Mouse (Mus musculus) liver, embryonic 15.5 days (tissue): ENCODE results near the gene Nes. TPM values are rescaled to one million over a fixed set of nuclear protein-coding genes. Genes with fewer than 3 reads are reported as not detected.

Experiments
- ATAC-seq: fragments of 200-750 bp; cut with Nextera tagmentation; 2 replicates; pipeline ENCODE4 v1.8.0; 2017; ENCODE audit warnings: moderate number of reproducible peaks, mild to moderate bottlenecking, moderate library complexity; ENCODE audit not compliant: insufficient read depth
- H3K27ac ChIP-seq: fragments of 300-500 bp; sonication (generic); replicated peaks from 2 replicates; pipeline ENCODE4 v1.5.1; 2015; ENCODE audit warnings: mild to moderate bottlenecking, inconsistent platforms
- H3K27me3 ChIP-seq: fragments of 300-500 bp; sonication (generic); 2 replicates; pipeline ENCODE4 v1.6.1; 2015; ENCODE audit warnings: mild to moderate bottlenecking, inconsistent platforms
- H3K36me3 ChIP-seq: fragments of 300-500 bp; sonication (generic); replicated peaks from 2 replicates; pipeline ENCODE4 v1.6.1; 2015; ENCODE audit warnings: moderate library complexity, mild to moderate bottlenecking, inconsistent platforms
- H3K4me1 ChIP-seq: fragments of 300-500 bp; sonication (generic); replicated peaks from 2 replicates; pipeline ENCODE4 v1.6.1; 2015; ENCODE audit warnings: inconsistent platforms
- H3K4me2 ChIP-seq: fragments of 300-500 bp; sonication (generic); 2 replicates; pipeline ENCODE4 v1.6.1; 2015; ENCODE audit warnings: moderate library complexity, mild to moderate bottlenecking, inconsistent platforms
- H3K4me3 ChIP-seq: fragments of 300-500 bp; sonication (generic); replicated peaks from 2 replicates; pipeline ENCODE4 v1.5.1; 2015; ENCODE audit warnings: mild to moderate bottlenecking, inconsistent platforms
- H3K9ac ChIP-seq: fragments of 300-500 bp; sonication (generic); 2 replicates; pipeline ENCODE4 v1.6.1; 2015; ENCODE audit warnings: moderate library complexity, mild to moderate bottlenecking, inconsistent platforms
- H3K9me3 ChIP-seq: fragments of 300-500 bp; sonication (generic); replicated peaks from 2 replicates; pipeline ENCODE4 v1.6.1; 2016; ENCODE audit warnings: inconsistent platforms
- WGBS: fragments of 180-500 bp; shearing (Covaris S2); methylation state at CpG from one replicate; pipeline ENCODE4 v1.1.7; 2015; ENCODE audit warnings: mixed read lengths; ENCODE audit not compliant: insufficient replicate concordance; 5-methylcytosine and 5-hydroxymethylcytosine counted together
- polyA plus RNA-seq: library from polyadenylated mRNA; unstranded; fragments of >200 nt; fragmentation: Nextera tagmentation; extraction: Ambion mirVana; gene quantifications from 2 replicates; pipeline ENCODE4 v1.2.1, GENCODE M21; 2015

The Nes gene
- 2.2 and 2.3 TPM in 2 replicates for polyA plus RNA-seq

DNA sequence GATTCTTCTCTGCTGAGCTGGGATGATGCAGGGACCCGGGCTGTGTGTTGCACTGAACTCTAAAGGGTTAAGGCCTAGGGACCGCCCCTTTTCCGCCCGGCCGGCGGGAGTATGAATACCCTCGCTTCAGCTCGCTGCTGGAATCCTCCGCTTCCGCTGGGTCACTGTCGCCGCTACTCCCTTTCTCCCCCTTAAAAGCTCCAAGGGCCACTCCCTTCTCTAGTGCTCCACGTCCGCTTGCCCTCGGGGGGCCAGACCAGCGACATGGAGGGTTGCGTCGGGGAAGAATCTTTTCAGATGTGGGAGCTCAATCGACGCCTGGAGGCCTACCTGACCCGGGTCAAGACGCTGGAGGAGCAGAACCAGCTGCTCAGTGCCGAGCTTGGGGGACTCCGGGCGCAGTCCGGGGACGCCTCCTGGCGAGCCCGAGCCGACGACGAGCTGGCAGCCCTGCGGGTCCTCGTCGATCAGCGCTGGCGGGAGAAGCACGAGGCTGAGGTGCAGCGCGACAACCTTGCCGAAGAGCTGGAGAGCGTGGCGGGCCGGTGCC lies at the start of gene Nes:
TSS of gene Nes (plus strand) at position 140 of the 550 bp plus-strand sequence.
- peak within 1 kb of the TSS; percentile 50 for H3K4me2 ChIP-seq
- peaks cover 82% of the 10 kb centered on the region for H3K27me3 ChIP-seq
- ATAC-seq, result no peak
- H3K27ac ChIP-seq, result no peak within 1 kb of the TSS
- no peaks in the 10 kb centered on the region for H3K36me3 ChIP-seq
- H3K4me3 ChIP-seq, result peak within 1 kb of the TSS; percentile 41
- no peaks in the 10 kb centered on the region for H3K9me3 ChIP-seq
- WGBS, result 1% methylated on average over 44 of the region's 44 CpGs
- peaks cover 15% of the 10 kb centered on the region for H3K4me1 ChIP-seq
- 0 out of 2 replicates have a peak within 1 kb of the TSS, but pooled peaks have one; percentile 1 for H3K9ac ChIP-seq

DNA sequence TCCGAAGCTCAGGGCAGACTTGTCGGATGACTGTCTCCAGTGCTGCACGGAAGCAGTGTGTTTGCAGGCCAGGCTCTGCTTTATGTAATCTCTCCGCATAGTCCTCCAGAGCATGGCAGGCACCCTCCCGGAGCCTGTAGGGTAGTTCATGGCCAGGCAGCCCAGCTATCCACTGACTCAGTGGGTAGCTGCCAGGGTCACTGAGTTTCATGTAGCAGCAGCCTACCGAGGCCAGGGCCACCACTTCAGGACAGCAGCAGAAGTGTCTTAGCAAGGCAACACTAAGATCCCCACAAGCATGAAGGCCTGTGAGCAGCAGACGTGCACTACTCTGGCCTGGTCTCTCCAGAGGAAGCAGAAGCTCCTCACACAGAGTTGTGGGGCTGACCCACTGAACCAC lies 45.9 kb upstream of the Nes start:
- Histone ChIP-seq H3K4me2 (no peak overlapping the region), H3K36me3 (peaks cover 61% of the 10 kb centered on the region), H3K4me1 (peaks cover 26% of the 10 kb centered on the region), H3K9ac (no peak overlapping the region), H3K4me3 (no peak overlapping the region), H3K27ac (no peak overlapping the region), H3K9me3 (no peaks in the 10 kb centered on the region), H3K27me3 (no peaks in the 10 kb centered on the region)
- ATAC-seq, result no peak
- WGBS, result 80% methylated on average over 7 of the region's 7 CpGs

DNA sequence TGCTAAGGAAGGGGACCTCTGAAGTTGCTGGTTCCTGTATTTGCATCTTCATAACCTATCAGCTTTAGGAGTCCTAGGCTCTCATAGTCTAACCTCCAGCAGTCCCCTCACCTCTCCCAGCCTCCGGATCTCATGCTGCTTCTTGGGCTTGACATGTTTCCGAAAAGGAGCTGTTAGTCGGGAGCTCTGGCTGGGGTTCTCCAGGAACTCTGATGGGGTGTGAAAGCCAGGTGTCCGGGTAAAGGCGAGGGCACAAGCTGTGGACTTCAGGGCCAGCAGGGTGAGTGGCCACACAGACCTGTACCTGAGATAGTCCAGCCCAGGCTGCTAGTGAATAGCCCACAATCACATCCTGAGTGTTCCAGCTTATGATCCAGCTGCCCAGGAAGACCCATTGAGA lies 43.4 kb upstream of the Nes start:
- H3K27me3 ChIP-seq, result no peaks in the 10 kb centered on the region
- H3K4me2 ChIP-seq, result no peak overlapping the region
- 81% methylated on average over 5 of the region's 5 CpGs for WGBS
- peaks cover 30% of the 10 kb centered on the region for H3K4me1 ChIP-seq
- ATAC-seq, result no peak
- no peak overlapping the region for H3K27ac ChIP-seq
- H3K9ac ChIP-seq, result no peak overlapping the region
- H3K9me3 ChIP-seq, result no peaks in the 10 kb centered on the region
- H3K4me3 ChIP-seq, result no peak overlapping the region
- peaks cover 66% of the 10 kb centered on the region for H3K36me3 ChIP-seq

DNA sequence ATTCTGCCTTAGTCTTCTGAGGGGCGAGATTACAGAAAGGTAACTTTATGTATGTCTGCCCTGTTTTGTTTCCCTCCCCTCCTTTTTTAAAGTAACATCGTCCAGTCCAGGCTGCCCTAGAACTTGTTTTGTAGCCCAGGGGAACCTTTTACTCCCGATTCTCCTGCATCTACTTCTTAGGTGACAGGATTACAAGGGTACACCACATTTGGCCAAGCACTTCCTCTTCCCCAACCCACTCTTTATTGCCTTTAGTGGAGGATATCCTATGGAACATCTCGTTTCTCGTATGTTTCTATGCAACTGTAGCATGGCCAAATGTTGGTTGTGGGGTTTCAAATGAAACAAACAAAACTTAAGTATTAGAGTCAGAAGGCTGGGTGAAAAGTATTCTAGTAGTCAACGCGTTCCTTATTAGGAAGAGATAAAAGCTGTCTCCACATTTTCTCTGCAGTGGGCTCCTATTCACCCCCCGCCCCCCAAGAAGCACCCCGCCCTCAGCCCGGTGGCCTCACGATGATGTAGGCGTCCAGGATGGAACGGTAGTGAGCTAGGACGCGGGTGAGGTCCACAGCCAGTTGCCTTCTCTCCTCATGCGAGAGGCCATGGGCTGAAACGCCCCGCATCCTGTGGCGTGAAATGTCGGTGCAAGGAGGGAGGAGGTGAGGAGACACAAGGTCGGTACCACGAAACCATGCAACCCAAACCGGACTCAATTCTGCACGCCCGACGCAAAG lies 41.4 kb upstream of the Nes start:
- H3K9me3 ChIP-seq, result no peaks in the 10 kb centered on the region
- H3K27ac ChIP-seq, result peak overlapping the region; percentile 89
- 3% methylated on average over 26 of the region's 26 CpGs for WGBS
- H3K9ac ChIP-seq, result peak overlapping the region; percentile 79
- H3K36me3 ChIP-seq, result peaks cover 63% of the 10 kb centered on the region
- peak; percentile 47 for ATAC-seq
- peaks cover 41% of the 10 kb centered on the region for H3K4me1 ChIP-seq
- H3K27me3 ChIP-seq, result no peaks in the 10 kb centered on the region
- H3K4me2 ChIP-seq, result peak overlapping the region; percentile 87
- peak overlapping the region; percentile 86 for H3K4me3 ChIP-seq

DNA sequence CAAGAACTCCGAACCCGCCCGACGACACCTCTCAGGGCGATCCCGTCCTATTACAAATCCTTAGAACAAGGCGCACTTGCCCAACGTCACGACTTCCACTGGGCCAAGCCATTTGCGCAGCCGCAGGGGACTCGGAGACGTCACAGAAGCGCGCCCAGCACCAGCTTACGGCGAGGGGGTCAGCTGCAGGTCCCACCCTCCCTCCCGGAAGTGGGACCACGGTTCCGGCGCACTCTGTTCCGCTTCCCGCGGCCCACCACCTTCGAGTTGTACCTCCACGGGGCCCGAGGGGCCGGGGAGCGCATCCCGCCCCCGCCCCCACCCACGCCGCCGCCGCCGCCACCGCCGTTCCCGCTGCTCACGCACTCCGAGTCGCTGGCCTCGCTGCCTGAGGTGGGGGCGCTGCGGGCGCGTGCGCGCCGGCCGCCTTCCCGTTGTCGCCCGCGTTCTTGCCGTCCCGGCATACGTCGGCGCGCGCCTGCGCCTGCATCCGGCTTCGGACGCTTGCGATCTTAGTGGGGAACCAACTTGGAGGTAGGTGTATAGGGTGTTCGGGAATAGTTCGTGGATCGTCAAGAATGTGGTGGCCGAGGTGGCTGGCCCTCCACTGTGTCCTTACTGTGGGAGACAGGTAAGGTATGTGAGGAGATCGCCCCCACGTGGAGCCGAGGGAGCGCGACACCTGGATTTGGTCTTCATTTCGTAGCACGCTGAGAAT lies 40.6 kb upstream of the Nes start, which contains the start of the genes Isg20l2 and Rrnad1:
TSS of gene Isg20l2 (plus strand) at position 237 of the 718 bp plus-strand sequence.
TSS of gene Rrnad1 (minus strand) at position 640 of the 718 bp plus-strand sequence.
- peak within 1 kb of the TSS; percentile 87 for H3K4me2 ChIP-seq
- ATAC-seq, result peak; percentile 92
- peaks cover 48% of the 10 kb centered on the region for H3K4me1 ChIP-seq
- H3K36me3 ChIP-seq, result peaks cover 63% of the 10 kb centered on the region
- H3K9me3 ChIP-seq, result no peaks in the 10 kb centered on the region
- H3K4me3 ChIP-seq, result peak within 1 kb of the TSS; percentile 86
- WGBS, result under 1% methylated on average over 78 of the region's 78 CpGs
- peak within 1 kb of the TSS; percentile 89 for H3K27ac ChIP-seq
- no peaks in the 10 kb centered on the region for H3K27me3 ChIP-seq
- H3K9ac ChIP-seq, result peak within 1 kb of the TSS; percentile 79

DNA sequence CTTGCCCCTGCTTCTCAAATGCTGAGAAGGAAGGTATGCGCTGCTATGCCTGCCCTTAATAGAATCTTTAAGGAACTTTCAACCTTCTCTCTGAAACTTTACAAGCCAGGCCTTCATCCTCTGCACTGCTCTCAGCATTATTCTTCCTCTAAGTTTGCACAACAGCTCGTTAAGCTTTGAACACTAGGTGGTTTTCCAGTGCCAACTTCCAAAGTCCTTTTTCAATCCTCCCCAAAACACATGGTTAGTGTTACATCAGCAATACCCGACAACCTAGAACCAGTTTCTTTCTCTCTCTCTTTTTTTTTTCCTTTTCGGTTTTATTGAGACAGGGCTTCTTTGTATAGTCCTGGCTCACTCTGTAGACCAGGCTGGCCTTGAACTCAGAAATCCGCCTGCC lies 36.9 kb upstream of the Nes start:
- Histone ChIP-seq H3K4me1 (peaks cover 49% of the 10 kb centered on the region), H3K27ac (no peak overlapping the region), H3K27me3 (no peaks in the 10 kb centered on the region), H3K4me3 (no peak overlapping the region), H3K36me3 (peaks cover 71% of the 10 kb centered on the region), H3K9ac (no peak overlapping the region), H3K9me3 (no peaks in the 10 kb centered on the region), H3K4me2 (no peak overlapping the region)
- WGBS, result 71% methylated on average over 5 of the region's 5 CpGs
- no peak for ATAC-seq

DNA sequence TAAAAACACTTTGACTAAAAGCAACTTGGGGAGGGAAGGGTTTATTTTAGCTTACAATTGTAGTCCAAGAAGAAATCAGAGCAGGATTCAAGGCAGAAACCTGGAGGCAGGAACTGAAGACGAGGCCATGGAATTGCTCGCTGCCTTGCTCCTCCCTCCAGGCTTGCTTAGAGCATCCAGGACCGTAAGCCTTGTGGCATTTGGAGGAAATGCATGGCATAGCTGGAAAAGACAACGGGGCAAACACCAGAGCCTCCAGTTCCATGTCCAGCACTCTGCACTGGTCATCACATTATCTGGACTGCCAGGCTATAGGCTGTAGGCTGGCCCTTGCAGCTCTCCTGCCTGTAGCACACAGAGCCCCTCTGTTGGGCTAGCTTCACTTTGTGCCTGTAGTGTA lies 36.4 kb upstream of the Nes start:
- no peaks in the 10 kb centered on the region for H3K27me3 ChIP-seq
- no peak for ATAC-seq
- H3K4me1 ChIP-seq, result peaks cover 44% of the 10 kb centered on the region
- H3K36me3 ChIP-seq, result peaks cover 76% of the 10 kb centered on the region
- WGBS, result 75% methylated on average over 4 of the region's 4 CpGs
- H3K9ac ChIP-seq, result no peak overlapping the region
- no peak overlapping the region for H3K27ac ChIP-seq
- H3K9me3 ChIP-seq, result no peaks in the 10 kb centered on the region
- H3K4me2 ChIP-seq, result no peak overlapping the region
- H3K4me3 ChIP-seq, result no peak overlapping the region

DNA sequence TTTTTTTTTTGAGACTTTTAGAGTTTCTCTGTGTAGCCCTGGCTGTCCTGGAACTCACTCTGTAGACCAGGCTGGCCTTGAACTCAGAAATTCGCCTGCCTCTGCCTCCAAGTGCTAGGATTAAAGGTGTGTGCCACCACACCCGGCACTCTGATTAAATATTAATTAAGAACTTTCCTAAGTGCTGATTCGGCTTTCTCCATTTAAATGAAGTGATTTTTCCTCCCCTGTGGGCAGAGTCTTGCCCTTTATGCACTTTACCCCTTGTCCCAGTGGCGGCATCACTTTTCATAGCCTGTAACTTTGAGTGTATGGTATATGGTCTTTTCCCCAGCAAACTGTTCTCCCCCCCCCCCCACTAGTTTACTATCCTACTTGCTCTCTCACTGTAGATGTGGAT lies 35.7 kb upstream of the Nes start:
- ATAC-seq, result no peak
- H3K27me3 ChIP-seq, result no peaks in the 10 kb centered on the region
- peaks cover 83% of the 10 kb centered on the region for H3K36me3 ChIP-seq
- H3K9me3 ChIP-seq, result no peaks in the 10 kb centered on the region
- H3K9ac ChIP-seq, result no peak overlapping the region
- no peak overlapping the region for H3K27ac ChIP-seq
- no peak overlapping the region for H3K4me2 ChIP-seq
- H3K4me3 ChIP-seq, result no peak overlapping the region
- peaks cover 43% of the 10 kb centered on the region for H3K4me1 ChIP-seq
- 70% methylated on average over 4 of the region's 4 CpGs for WGBS

DNA sequence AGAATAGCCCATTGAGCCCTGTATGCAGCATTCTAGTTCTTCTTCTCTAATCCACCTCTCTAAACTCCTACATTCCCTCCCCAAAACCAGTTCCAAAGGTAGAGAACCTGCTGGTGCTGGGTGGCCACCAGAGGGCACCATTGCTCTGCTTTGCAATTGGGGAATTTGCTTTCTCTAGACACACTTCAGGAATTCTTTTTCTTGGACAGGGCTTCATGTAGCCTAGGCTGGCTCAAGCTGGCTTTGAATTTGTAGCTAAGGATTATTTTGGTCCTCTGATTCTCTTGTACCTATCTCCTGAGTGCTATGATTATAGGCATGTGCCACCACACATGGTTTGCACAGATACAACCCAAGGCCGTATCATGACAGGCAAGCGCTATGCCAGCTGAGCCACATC lies 35.1 kb upstream of the Nes start:
- Histone ChIP-seq H3K9ac (no peak overlapping the region), H3K4me1 (peaks cover 42% of the 10 kb centered on the region), H3K4me2 (no peak overlapping the region), H3K9me3 (no peaks in the 10 kb centered on the region), H3K27ac (no peak overlapping the region), H3K4me3 (no peak overlapping the region), H3K36me3 (peaks cover 88% of the 10 kb centered on the region), H3K27me3 (no peaks in the 10 kb centered on the region)
- ATAC-seq, result no peak
- WGBS, result 95% methylated on average over 2 of the region's 2 CpGs

DNA sequence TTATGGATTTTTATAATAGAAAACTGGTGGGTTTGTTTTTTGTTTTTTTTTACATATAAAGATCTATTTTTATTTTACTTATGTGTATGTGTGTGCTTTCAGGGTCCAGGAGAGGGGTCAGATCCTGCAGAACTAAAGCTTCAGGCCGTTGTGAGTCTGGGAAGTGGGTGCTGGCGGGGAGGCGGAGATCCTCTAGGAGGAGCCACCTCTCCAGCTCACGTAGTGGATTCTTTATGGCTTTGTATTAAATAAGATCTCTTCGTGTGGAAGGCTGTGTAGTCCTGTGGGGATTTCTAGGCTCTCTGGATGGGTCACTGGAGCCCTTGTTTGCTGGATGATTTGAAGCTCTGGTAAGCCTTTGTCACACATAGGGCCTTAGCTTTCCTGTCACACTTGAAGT lies 30.3 kb upstream of the Nes start:
- H3K9me3 ChIP-seq, result no peaks in the 10 kb centered on the region
- H3K27ac ChIP-seq, result no peak overlapping the region
- 84% methylated on average over 5 of the region's 5 CpGs for WGBS
- ATAC-seq, result no peak
- H3K4me1 ChIP-seq, result peaks cover 6% of the 10 kb centered on the region; the same call in 1 of the 2 replicates
- H3K36me3 ChIP-seq, result peaks cover 77% of the 10 kb centered on the region
- no peak overlapping the region for H3K4me2 ChIP-seq
- no peak overlapping the region for H3K9ac ChIP-seq
- H3K27me3 ChIP-seq, result peaks cover 15% of the 10 kb centered on the region
- no peak overlapping the region for H3K4me3 ChIP-seq

DNA sequence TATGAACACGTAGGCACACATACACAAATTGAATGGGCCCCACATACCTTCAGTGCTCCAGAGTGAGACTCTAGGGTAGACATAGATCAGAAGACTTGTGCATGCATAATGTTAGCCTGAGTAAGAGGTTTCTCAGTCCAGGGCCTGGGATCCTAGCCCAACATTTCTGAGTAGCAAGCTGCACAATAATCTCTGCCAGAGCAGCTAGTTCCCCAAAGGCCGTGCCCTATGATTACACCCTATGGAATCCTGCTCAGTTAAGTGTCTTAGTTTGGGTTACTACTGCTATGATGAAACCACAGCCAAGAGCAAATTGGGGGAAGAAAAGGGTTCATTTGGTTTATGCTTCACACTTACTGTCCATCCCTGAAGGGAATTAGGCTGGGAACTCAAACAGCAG lies 28.4 kb upstream of the Nes start:
- Histone ChIP-seq H3K4me3 (no peak overlapping the region), H3K27me3 (peaks cover 33% of the 10 kb centered on the region), H3K36me3 (peaks cover 60% of the 10 kb centered on the region), H3K4me1 (peaks cover 6% of the 10 kb centered on the region; the same call in 1 of the 2 replicates), H3K27ac (no peak overlapping the region), H3K4me2 (no peak overlapping the region), H3K9me3 (no peaks in the 10 kb centered on the region), H3K9ac (no peak overlapping the region)
- ATAC-seq, result no peak
- 84% methylated on average over 2 of the region's 2 CpGs for whole genome bisulfite sequencing
